Mouse (Mus musculus): ENCODE results near the gene Utrn.

The Utrn gene

DNA sequence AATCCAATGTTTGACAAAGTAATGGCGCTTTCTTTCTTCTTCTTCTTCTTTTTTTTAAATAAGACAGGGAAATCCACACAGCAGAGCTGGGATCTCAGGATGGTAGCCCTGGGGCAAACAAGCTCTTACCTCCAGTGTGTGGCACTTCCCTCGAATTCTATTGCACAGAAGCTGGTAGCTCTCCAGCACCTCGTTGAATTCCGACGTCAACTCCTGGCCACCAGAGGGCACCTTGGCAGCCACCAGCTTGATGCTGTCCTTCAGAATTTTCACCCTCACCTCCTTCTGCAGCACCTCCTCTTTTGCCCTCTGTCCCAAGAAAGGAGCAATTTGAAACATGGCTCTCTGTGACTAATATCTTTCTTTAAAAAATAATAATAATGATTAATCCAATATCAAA is 178.6 kb downstream of the Utrn start:
- peak; percentile 59 for DNase-seq (ENCODE audit: low read depth)

- no peak for DNase-seq (ENCODE audit: low read depth)
These were observed 183.5 kb downstream of the Utrn start for GRCm38 (mm10) chr10:12685683-12686082.

DNA sequence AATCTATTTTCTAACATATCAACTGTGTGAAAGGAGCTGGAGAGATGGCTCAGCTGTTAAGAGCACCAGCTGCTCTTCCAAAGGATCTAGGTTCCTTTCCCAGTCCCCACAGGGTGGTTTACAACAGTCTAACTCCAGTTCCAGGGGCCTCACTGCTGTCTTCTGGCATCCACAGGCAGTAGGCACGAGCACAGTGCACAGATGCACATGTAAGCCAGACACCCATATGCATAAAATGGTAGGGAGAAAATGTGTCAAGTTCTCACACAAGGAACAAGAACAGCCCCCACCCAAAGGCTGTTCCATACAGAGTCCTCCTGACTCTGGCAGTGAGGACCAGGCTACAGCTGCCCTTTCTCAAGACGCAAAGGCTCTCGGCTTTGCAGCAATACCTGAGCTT is 185.1 kb downstream of the Utrn start:
- no peak for DNase-seq (ENCODE audit: low read depth)

DNA sequence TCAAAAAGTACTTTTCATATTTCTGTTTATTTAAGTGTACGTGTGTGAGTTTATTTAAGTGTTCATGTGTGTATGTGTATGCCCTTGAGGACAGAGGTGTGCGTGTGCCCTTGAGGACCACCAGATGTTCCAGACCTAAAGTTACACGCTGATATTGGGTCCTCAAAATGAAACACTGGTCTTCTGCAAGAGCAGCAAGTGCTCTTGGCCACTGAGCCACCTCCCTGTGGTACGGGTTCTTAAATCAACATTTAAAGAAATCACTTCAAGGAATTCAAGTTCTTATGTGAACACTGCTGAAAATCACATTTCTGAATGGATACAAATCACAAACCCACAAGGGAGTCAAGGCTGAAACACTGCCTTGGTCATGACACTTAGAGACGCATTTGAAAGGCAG is 195.9 kb downstream of the Utrn start:
- no peak for DNase-seq (ENCODE audit: low read depth)

- no peak for DNase-seq (ENCODE audit: low read depth)
These were observed 197.6 kb downstream of the Utrn start for GRCm38 (mm10) chr10:12671608-12672007.

DNA sequence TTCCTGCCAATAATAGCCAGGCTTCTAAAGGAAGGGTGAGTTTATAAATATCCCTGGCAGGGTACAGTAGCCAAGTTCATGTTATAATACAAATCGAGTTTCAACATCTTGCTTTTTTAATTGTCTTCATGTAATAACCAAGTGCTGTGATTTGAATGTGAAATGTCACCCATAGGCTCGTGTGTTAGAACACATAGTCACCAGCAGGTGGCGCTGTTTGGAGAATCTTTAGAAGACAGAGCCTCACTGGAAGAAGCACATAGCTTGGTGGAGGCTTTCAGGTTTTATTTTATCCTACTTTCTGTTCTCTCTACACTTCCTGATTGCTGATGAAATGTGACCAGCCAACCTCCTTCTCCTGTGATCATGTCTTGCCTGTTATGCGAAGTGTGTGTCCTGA is 207.1 kb downstream of the Utrn start:
- DNase-seq (ENCODE audit: low read depth): peak; percentile 49

- no peak for DNase-seq (ENCODE audit: low read depth)
These were observed 211.0 kb downstream of the Utrn start for GRCm38 (mm10) chr10:12658023-12658744.

DNA sequence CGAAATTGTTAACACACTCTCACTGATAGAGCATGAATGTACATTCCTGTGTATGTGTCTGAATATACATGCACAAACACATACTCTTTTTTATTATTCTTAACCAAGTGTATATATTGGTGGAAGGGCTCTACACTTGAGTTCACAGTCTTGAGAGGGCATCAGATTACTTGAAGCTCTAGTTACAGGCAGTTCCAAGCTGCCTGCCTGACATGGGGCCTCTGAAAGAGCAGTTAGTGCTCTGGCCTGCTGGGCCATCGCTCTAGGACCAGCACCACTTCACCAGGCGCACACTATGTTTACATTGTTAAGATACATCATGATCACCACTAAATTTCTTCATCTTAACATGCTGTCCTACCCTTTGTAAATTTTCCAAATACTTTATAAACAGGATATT is 216.2 kb downstream of the Utrn start:
- no peak for DNase-seq (ENCODE audit: low read depth)

DNA sequence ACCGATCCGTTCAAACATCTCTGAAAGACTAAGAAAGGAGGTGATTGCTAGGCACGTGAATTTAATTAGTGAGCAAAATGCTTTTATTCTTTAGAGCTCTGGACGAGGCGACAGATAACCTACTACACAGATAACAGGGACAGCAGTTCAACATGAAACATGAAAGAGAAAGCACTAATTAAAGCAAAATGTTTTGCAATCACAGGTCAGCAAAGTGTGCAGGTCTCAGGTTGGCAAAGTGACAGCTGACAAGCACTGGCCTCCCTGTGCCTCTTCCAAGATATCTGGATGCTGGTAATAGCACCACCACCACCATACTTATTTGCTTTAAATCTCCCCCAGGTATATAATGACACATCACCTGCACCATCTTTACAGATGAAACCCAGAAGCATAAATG is 223.0 kb downstream of the Utrn start:
- DNase-seq (ENCODE audit: low read depth): no peak

- DNase-seq (ENCODE audit: low read depth): no peak
These were observed 225.8 kb downstream of the Utrn start for GRCm38 (mm10) chr10:12643336-12643735.

GRCm38 (mm10) chr10:12639638-12640037 is 229.5 kb downstream of the Utrn start:
- DNase-seq (ENCODE audit: low read depth): no peak

DNA sequence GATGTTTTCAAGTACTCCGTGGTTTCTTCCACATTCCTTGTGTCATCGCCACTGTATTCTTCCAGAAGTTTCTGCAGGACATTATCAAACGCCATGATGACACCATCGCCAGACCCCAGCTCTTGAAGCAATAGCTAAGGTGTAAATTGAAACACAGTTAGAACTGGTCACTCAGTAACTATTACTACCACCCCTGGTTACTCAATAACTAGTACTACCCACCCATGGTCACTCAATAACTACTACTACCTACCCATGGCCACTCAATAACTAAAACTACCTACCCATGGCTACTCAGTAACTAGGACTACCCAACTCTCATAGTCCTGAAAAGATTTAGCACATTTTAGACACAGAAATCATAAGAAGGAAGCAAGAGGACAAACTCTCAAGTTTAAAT is 235.2 kb downstream of the Utrn start:
- DNase-seq (ENCODE audit: low read depth): no peak

GRCm38 (mm10) chr10:12630933-12631332 is 238.2 kb downstream of the Utrn start:
- DNase-seq (ENCODE audit: low read depth): no peak

GRCm38 (mm10) chr10:12618397-12618796 is 250.8 kb downstream of the Utrn start:
- DNase-seq (ENCODE audit: low read depth): no peak

DNA sequence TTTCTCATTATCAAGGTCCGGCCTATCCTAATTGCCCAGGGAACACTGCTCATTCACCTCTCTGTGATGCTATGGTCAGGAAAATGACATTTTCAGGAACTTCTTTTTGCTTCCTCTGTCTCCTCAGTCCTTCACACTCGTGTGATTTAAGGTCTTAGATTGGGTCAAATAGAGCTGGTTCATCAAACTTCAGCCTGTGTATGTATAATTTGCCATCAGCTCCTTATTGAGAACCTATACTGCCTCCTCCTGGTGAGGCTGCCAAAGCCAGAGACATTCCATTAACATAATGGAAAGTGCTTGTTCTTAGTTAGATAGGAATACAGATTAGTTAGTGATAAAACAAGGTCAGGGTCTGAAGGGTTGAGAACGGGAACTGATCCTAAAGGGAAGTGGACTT is 253.4 kb downstream of the Utrn start:
- no peak for DNase-seq (ENCODE audit: low read depth)

DNA sequence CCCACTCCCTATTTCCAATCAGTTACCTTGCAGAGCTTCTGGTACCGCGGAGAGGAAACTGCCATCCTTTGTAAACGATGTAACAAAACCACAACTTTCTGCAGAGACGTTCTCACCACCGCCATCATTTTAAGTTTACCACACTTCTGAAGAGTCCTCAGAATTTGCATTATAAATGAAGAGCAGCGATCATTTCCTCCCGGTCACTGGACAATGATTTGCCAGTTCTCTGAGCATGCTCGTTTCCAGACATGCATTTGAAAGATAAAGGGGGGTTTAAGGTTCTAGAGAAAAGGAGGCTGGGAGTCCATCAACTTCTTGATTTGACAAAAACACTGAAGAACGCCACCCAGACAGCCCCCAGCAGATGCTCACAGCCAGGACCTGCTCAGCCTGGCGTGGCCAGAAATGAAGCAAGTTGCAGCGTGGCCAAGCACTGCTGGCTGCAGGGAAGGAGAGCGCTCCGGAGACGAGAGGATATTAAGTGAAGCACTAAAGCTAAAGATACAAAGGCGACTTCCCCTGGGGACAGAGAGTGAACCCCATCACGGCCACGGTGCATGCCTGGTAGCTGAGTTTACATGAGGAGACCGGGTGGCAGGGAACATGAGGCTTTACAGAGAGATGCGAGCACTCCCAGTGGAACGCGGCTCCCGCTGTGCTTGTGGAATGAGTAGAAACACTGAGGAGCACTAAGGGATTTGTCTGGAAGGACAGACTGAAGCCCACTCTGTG is 254.5 kb downstream of the Utrn start:
- DNase-seq (ENCODE audit: low read depth): peak; percentile 20

DNA sequence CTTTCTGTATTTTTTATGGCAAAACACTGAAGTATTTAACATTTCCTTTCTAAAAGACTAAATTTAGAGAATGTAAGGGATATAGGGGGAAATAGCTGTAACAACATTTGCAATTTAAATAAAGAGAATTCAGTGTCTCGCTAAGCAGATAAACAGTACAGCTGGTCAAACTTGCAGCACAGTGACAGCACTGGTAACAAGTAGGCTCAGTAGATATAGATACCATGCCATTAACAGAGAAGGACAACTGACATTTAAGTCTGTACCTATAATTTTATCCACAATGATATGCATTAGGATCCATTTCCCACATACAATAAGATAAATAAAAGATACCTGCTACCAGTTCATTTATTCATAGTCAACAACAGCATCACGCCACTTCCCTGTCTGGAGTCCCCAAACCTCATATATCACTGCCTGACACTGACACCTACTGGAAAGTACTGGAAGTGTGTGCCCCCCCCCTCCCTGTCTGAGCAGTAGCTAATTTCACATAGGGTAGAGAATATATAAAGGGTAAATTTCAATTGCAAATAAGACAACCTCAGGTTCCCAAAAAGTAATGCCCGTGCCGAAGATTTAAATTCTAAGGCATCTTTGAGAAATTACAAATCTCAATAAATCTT is 256.8 kb downstream of the Utrn start:
- peak; percentile 72 for DNase-seq (ENCODE audit: low read depth)

- no peak for DNase-seq (ENCODE audit: low read depth)
These were observed 259.3 kb downstream of the Utrn start for GRCm38 (mm10) chr10:12609896-12610295.

DNA sequence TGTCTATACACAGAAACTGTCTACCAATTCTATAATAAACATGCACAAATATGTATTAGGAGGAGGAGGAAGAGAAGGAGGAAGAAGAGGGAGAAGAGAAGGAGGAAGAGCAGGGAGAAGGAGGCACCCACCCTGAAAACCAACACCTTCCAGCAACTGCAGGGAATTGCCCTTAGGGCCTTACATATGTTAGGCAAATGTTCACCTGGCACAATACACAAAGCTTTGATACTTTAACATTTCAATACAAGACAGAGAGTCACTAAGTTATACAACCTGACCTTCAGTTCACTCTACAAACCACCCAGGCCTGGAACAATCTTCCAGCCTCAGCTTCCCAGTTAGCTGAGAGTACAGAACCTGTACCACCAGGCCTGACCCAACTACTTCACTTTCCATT is 260.5 kb downstream of the Utrn start:
- no peak for DNase-seq (ENCODE audit: low read depth)

GRCm38 (mm10) chr10:12607180-12607579 is 262.0 kb downstream of the Utrn start:
- peak; percentile 49 for DNase-seq (ENCODE audit: low read depth)

GRCm38 (mm10) chr10:12595379-12595778 is 273.8 kb downstream of the Utrn start:
- DNase-seq (ENCODE audit: low read depth): no peak

DNA sequence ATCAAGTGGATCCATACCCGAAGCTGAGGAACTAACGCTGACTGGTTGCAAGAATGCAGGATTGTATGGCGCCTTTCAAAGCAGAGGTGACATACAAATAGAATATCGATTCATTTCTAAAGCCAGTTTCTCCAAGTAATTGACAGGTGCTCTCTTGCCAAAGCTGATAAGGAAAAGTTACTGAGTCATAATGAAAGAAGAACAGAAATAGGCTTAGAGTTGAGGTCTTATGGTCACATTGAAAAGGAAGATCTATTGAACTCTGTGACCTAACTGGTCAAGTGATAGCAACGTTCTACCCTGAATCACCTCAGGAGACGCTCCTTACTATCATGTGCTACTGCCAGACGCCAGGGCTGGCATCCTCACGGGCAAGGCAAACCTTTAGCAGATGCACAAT is 274.2 kb downstream of the Utrn start:
- no peak for DNase-seq (ENCODE audit: low read depth)

DNA sequence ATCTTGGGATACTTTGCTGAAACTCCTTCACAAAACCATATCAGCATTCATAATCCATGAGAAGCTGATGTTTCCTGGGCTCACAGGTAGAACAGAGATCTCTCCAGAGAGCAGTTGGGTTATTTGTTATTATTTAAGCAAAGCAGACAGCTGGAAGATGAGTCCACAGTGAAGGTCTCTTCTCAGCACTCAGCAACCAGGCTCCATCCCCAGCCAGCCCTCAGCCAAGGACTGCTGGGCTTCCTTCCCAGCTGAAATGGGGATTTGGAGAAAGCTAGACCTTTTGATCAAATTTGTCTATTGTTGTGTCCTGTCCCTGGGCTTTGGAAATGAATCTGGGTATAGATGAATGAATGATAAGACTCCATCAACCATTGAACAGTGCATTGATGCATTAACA is 276.1 kb downstream of the Utrn start:
- no peak for DNase-seq (ENCODE audit: low read depth)
